Mouse (Mus musculus) Patski (cell line): ENCODE data around the gene Rptor. TPM values are rescaled to one million over a fixed set of nuclear protein-coding genes. Genes with fewer than 3 reads are reported as not detected.

Experiments
- ATAC-seq: fragments of 100-300 bp; one replicate; pipeline ENCODE4 v1.8.0; 2021
- CTCF ChIA-PET: fragments of 350-600 bp; sonication (Branson Sonifier 250); formaldehyde crosslinking; loops from one replicate; lab custom pipeline; 2022; ENCODE audit warnings: inconsistent platforms; lab: Charles Lee
- POLR2A ChIA-PET: fragments of 350-600 bp; sonication (Branson Sonifier 250); formaldehyde crosslinking; loops from one replicate; lab custom pipeline; 2022; ENCODE audit warnings: antibody characterized with exemption, inconsistent platforms; lab: Charles Lee
- DNase-seq: peaks from one replicate; pipeline ENCODE4 v3.0.0-alpha.2; 2011; ENCODE audit warnings: low read depth, low spot score
- H3K27me3 ChIP-seq: fragments of 371-371 bp; one replicate; pipeline ENCODE4 v1.5.1; 2021
- CTCF ChIP-seq: fragments of 100-300 bp; IDR thresholded peaks from one replicate; pipeline ENCODE4 v1.5.1; 2021
- in situ Hi-C: fragments of 300-500 bp; cut with MboI; formaldehyde crosslinking; loops from 3 replicates; pipeline ENCODE4 v1.11.1; 2018; ENCODE audit warnings: low pct_unique_long_range_greater_than_20kb, mixed read lengths
- polyA plus RNA-seq: library from polyadenylated mRNA; unstranded; gene quantifications from one replicate; pipeline ENCODE4 v1.2.3, GENCODE M21; 2021

Gene Rptor
- polyA plus RNA-seq, 1 experiment from 2014 or later, result 27.9 TPM

- ATAC-seq (no peak), DNase-seq (no peak)
- in situ Hi-C loops, result no loop called here
- ChIA-PET POLR2A (no interaction called here), CTCF (no interaction called here)
- TF ChIP-seq CTCF, result no peak
- H3K27me3 ChIP-seq, result no peaks in the 10 kb centered on the region
Observed at GRCm38 (mm10) chr11:119883646-119884045, 280.9 kb downstream of the Rptor start.

DNA sequence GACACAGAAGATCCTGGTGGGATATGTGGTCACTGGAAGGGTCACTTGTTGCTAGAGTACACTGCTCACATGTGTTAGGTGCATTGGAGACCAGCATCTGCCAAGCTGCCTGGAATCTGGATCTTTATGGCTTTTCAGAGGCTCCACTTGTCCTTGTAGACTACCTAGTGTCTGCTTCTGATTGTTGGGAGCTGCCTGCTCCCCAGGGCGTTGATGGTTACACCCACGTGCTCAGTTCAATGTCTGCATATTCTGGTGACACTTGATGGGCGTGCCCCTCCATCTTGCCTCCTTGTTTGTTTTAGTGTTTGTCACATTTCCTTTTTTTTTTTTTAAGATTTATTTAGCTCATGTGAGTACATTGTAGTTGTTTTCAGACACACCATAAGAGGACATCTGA is 287.3 kb downstream of the Rptor start:
- no peak for DNase-seq
- CTCF ChIA-PET, result no interaction called here
- POLR2A ChIA-PET, result no interaction called here
- in situ Hi-C loops, result no loop called here
- no peak for TF ChIP-seq CTCF
- no peaks in the 10 kb centered on the region for H3K27me3 ChIP-seq
- ATAC-seq, result no peak

- in situ Hi-C loops, result no loop called here
- POLR2A ChIA-PET, result no interaction called here
Observed at GRCm38 (mm10) chr11:119891601-119892215, 289.0 kb downstream of the Rptor start.

DNA sequence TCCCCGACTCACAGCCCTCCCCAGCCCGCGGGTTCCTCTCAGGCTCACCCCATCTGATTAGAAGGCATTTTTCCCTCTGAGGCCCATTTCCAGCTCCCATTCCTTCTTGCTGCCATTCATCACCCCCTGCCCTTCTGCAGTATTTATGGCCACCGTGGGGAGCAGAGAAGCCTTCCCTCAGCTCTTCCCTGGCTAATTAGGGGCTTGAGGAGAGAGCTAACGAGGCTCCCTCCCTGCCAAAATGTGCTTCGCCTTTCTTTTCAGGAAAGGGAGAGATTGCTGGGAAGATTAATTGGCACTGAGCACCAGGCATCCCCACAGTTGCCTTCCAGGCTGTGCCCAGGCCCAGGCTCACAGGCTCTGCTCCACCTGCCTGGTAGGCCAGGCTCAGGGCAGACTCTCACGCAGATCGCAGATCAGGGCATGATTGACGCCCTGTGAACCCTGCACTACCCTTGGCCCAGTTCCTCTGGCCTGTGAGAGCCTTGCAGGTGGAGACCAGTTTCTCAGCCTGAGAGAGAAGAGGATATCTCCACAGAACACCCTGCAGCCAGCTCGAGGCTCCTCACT is 291.0 kb downstream of the Rptor start:
- TF ChIP-seq CTCF, result no peak
- no peaks in the 10 kb centered on the region for H3K27me3 ChIP-seq
- ChIA-PET CTCF (interaction anchor here (1.3 to 1.9 kb wide), 2 partner anchors 11 to 16 kb away, joined by 3 to 4 read pairs; no protein-coding TSS in a partner anchor), POLR2A (no interaction called here)
- DNase-seq (no peak), ATAC-seq (no peak)
- in situ Hi-C loops, result no loop called here

More at GRCm38 (mm10) chr11:119891601-119892215, 289.0 kb downstream of the Rptor start:
- DNase-seq, result no peak
- no peak for TF ChIP-seq CTCF
- no peaks in the 10 kb centered on the region for H3K27me3 ChIP-seq
- no peak for ATAC-seq
- CTCF ChIA-PET, result no interaction called here

DNA sequence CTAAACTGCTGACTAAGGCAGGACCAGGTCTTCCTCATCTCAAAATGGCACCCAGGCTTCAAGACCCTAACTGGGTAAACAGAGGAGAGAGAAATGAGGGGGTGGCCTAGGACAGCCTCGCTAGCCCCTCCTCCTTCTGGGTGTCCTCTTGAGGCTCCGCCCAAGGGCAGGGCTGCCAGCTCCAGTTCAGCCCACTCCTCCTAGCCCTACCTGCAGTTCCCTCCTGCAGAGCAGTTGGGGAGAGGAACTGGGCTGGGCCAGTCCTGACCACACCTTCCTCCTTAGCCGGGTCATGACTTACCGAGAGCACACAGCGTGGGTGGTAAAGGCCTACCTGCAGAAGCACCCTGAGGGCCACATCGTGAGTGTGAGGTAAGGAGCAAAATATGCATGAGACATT is 291.9 kb downstream of the Rptor start:
- no peak for ATAC-seq
- in situ Hi-C loops, result no loop called here

DNA sequence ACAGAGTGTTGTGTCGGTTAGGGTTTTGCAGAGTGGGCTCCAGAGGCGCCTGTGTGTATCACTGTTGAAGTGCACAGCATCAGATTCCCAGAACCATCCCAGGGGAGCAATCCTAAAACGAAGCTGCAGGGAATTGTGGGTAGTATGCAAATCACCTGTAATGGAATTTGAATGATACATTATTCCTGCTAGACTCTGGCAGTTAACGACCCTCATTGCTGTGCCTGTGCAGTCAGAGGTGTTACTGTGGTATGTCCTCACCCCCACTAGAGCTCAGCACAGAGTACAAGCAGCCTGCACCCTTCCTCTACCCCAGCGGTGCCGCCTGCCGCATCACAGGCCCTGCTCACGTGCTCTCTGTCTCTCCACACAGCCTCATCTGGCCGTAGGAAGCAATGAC is 294.3 kb downstream of the Rptor start:
- TF ChIP-seq CTCF, result no peak
- ChIA-PET POLR2A (no interaction called here), CTCF (no interaction called here)
- no peaks in the 10 kb centered on the region for H3K27me3 ChIP-seq
- no peak for ATAC-seq
- no peak for DNase-seq
- in situ Hi-C loops, result no loop called here

More for the DNA sequence above, 291.9 kb downstream of the Rptor start:
- ChIA-PET CTCF (no interaction called here), POLR2A (no interaction called here)
- no peaks in the 10 kb centered on the region for H3K27me3 ChIP-seq
- no peak for TF ChIP-seq CTCF
- DNase-seq, result no peak

DNA sequence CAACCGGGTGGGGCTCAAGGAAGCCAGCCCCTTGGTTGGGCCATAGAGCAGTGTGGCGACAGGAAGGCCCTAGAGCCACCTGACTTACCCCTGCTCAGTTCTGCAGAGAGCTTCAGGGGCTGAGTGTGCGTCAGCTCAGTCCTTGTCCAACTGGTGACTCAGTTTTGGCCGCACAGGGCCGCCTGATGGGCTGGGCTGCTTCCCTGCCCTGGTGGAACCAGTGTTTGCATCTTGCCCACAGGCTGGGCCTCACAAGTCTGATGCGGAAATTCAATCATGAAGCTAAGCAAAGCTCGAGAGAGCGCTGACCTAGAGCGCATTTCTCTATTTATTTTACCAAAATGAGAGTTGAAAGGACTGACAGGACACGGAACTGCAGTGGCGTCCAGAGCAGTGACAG is 296.3 kb downstream of the Rptor start:
- H3K27me3 ChIP-seq, result no peaks in the 10 kb centered on the region
- ATAC-seq (no peak), DNase-seq (no peak)
- CTCF ChIA-PET, result no interaction called here
- TF ChIP-seq CTCF, result no peak
- in situ Hi-C loops, result no loop called here
- POLR2A ChIA-PET, result no interaction called here

DNA sequence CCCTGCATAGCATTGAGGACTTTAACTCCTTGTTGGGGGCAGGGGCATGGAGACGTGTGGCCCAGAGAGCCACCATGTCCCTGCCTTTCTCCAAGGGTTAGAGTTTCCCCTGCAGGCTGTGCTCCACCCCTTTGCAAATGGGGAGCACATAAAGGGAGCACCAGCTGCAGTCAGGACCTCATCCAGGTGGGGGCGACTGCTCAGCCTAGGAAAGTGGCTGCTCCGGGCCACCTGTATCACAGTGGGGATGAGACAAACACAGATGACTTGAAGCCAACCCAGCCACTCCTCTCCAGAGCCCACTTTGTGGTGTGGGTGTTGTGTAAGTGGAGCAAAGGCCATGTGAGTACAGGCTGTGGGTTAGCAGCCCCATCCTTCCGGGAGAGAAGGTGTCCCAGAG is 298.5 kb downstream of the Rptor start:
- H3K27me3 ChIP-seq, result no peaks in the 10 kb centered on the region
- ChIA-PET CTCF (interaction anchor here (1.6 kb wide), 1 partner anchor 8 kb away, joined by 4 read pairs; no protein-coding TSS in a partner anchor), POLR2A (no interaction called here)
- in situ Hi-C loops, result loop anchor here (5.0 to 25.0 kb wide), 2 partner anchors 404 to 411 kb away; no protein-coding TSS in a partner anchor
- DNase-seq (no peak), ATAC-seq (no peak)
- TF ChIP-seq CTCF, result no peak

DNA sequence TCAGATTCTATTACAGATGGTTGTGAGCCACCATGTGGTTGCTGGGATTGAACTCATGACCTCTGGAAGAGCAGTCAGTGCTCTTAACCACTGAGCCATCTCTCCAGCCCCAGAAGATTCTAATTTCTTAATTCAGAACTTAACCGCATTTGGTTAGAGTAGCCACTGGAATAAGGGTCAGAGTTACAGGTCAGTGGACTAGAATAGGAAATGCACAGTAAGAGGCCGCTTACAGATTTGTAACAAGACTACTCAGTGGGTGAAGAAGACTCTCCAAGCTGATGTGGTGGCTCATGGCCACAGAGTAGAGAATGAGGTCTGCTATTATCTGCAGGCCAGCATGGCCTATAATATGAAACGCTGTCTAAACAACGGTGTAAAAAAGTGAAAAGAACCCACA is 300.2 kb downstream of the Rptor start:
- ATAC-seq (no peak), DNase-seq (no peak)
- ChIA-PET POLR2A (no interaction called here), CTCF (no interaction called here)
- H3K27me3 ChIP-seq, result peaks cover 10% of the 10 kb centered on the region
- in situ Hi-C loops, result loop anchor here (5.0 to 25.0 kb wide), 2 partner anchors 406 to 409 kb away; no protein-coding TSS in a partner anchor
- no peak for TF ChIP-seq CTCF

DNA sequence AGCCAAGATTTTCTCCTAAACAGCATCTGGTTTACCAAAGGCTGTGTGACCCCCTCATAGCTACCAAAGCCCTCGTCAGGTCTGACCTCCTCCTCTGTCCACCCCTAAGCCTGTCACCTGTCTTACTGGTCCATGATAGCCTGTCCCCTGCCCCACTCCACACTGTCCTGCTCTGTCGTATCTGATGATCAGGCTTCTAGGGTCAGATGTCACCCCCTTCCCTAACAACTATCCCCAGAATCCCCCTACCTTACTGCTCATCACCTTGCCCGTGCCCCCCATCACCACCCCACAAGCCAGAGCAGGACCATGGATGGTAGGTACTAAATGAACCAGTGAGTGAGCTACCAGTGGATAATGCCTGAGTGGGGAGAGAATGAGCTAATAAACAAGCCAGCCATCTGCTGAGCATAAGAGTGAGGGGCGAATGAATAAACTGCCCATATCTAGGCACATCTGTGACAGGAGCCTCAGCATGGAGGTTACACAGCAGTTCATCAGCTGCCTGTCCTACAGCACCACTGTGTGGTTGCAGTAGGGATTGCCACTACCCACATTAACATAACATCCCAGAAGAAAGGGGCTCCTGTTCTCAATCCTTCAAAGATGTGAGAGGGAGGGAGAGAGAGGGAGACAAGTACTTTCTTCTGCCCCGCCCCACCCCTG is 302.0 kb downstream of the Rptor start:
- in situ Hi-C loops, result loop anchor here (5.0 to 25.0 kb wide), 2 partner anchors 407 to 408 kb away; no protein-coding TSS in a partner anchor
- ChIA-PET POLR2A (interaction anchor here (1.2 to 1.8 kb wide), 2 partner anchors 9 to 401 kb away, joined by 3 to 4 read pairs; partner anchors contain the start of gene Chmp6), CTCF (interaction anchor here (0.6 to 2.4 kb wide), 9 partner anchors 8 to 453 kb away, joined by 3 to 14 read pairs (median 3); partner anchors contain the start of gene Chmp6)
- no peak for ATAC-seq
- peaks cover 15% of the 10 kb centered on the region for H3K27me3 ChIP-seq
- DNase-seq, result no peak
- peak; percentile 91 for TF ChIP-seq CTCF
